ENCODE assay signal across 8 mouse cellular contexts in the genomic region with DNA sequence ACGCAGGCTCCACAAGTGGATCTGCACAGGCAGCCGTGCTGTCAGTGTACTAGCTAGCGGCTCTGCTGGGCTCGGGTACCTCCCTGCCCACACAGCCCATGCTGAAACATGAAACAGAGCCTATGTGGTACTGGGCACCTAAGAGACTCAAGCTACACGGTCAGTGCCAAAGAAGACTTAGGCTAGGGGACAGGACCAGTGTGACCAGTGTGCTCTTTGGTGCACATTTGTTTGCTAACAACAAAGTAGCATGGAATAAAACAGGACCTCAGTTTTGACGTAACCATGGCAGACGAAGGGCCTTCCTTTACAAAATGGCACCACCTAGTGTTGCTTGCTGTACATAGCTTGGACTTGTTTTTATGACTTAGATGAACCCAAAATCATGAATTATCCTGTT. TPM values are rescaled to one million over a fixed set of nuclear protein-coding genes. Genes with fewer than 3 reads are reported as not detected.
DNase-seq lines count a peak whose midpoint lies in the region; ATAC-seq lines count a peak whose summit lies in the region.

No protein-coding gene starts in this region.

- ATAC-seq in frontal cortex, adult (ENCODE audit: low TSS enrichment), result peak; percentile 80
- peak; percentile 42; the same call in 1 of the 2 replicates for ATAC-seq in midbrain, embryonic 14.5 days (ENCODE audit: low FRiP score, low TSS enrichment)

- no peaks in the 10 kb centered on the region for H3K9me3 ChIP-seq in midbrain, embryonic 14.5 days (ENCODE audit: control insufficient read depth, low read length)

- intact Hi-C loops in heart, postnatal 14 days (cut with DNase I), result loop anchor here (1.0 to 10.0 kb wide), 2 partner anchors 132 to 522 kb away; no protein-coding TSS in a partner anchor

- H3K4me1 ChIP-seq in midbrain, embryonic 14.5 days (ENCODE audit: control insufficient read depth, insufficient read depth, low read length), result no peaks in the 10 kb centered on the region

- no peak for DNase-seq in frontal cortex, postnatal 10 days (ENCODE audit: low spot score in 2 of 2)
- peak; percentile 66 for DNase-seq in ES-CJ7 (ENCODE audit: low read depth, low spot score)
- peak; percentile 71 for DNase-seq in embryo, embryonic 11 days
- peak; percentile 34 to 68 for DNase-seq in heart, postnatal 14 days
- DNase-seq in layer of hippocampus, postnatal 14 days (ENCODE audit: low spot score in 2 of 2), result peak; percentile 57 to 79
- DNase-seq in midbrain, embryonic 14.5 days, result peak; percentile 87
- DNase-seq in T-cell, adult 2 months (ENCODE audit: low spot score), result no peak

- H3K27me3 ChIP-seq in midbrain, embryonic 14.5 days (ENCODE audit: control insufficient read depth, insufficient read depth, low read length), result no peaks in the 10 kb centered on the region

- no peak overlapping the region; the same call in 1 of the 2 replicates for H3K4me2 ChIP-seq in midbrain, embryonic 14.5 days (ENCODE audit: low read length)

- no peak overlapping the region for H3K4me3 ChIP-seq in midbrain, embryonic 14.5 days (replicated peaks; ENCODE audit: low read depth, low read length)

- H3K27ac ChIP-seq in midbrain, embryonic 14.5 days (replicated peaks; ENCODE audit: low read depth, low read length), result no peak overlapping the region

- no peaks in the 10 kb centered on the region for H3K36me3 ChIP-seq in midbrain, embryonic 14.5 days (ENCODE audit: control insufficient read depth, insufficient read depth, low read length)

- no peak overlapping the region for H3K9ac ChIP-seq in midbrain, embryonic 14.5 days (replicated peaks; ENCODE audit: low read length)

- 50% methylated on average over 7 of the region's 7 CpGs for WGBS in midbrain, embryonic 14.5 days

RNA-seq across cellular contexts. Expression of gene Ropn1l, which starts 6.4 kb away (rescaled TPM):
- total RNA-seq in heart, postnatal 14 days (2021), result under 1 TPM in 1 of 2 experiments, not detected in 1; 0.29 TPM
- total RNA-seq in layer of hippocampus, postnatal 14 days (2021), result 1 to 10 TPM in 1 of 2 experiments, not detected in 1; 1.3 TPM
- 1.4 and 1.8 TPM in 2 replicates for polyA plus RNA-seq in midbrain, embryonic 14.5 days (2014; fragmentation: Nextera tagmentation; extraction: Ambion mirVana)

Comparison
In these comparisons a context has a peak if more than half of its experiments do, and no peak if none do; other contexts are left out.
1. DNase-seq: peak in ES-CJ7 (single experiment), embryo, embryonic 11 days (single experiment), heart, postnatal 14 days (2 of 2), layer of hippocampus, postnatal 14 days (2 of 2) and midbrain, embryonic 14.5 days (single experiment); none in frontal cortex, postnatal 10 days (0 of 2) and T-cell, adult 2 months (single experiment).